ENCODE assay signal across 9 mouse cellular contexts in the genomic region with DNA sequence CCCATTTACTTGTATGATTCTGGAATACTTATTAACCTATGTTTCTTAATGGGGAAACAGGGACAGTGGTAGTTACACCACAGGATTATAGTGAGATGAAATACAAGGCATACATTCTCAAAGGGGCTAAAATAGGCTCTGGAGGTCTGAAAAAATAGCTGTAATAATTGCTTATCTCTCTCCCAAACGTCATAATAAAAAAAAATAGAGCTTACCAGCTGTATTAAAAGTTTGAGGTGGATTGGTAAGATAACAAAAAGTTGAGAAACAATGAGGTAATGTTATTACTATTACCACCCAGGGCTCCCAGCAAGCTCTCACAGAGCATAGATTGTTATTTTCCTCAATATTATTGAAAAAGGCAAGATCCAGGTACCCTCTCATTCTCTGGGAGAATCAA. TPM values are rescaled to one million over a fixed set of nuclear protein-coding genes. Genes with fewer than 3 reads are reported as not detected.
DNase-seq lines count a peak whose midpoint lies in the region; ATAC-seq and TF ChIP-seq lines count a peak whose summit lies in the region.
"Had no signal": no experiment of that assay in that cellular context is flagged by ENCODE, and none has a peak within 500 bp of the region (broad histone marks: within the 10 kb centered on the region; RNA-seq: fewer than 3 reads in every experiment).

No protein-coding gene starts in this region.

- intact Hi-C loops in heart, postnatal 36 days (cut with DNase I): loop anchor here (2.0 kb wide), 2 partner anchors 21 to 59 kb away; a partner anchor contains a TSS
- intact Hi-C loops in gastrocnemius, postnatal 14 days (cut with DNase I; ENCODE audit: low total_unique reads): no loop called here

- TF ChIP-seq RAD21 in MEL (IDR thresholded peaks at IDR 0.05; ENCODE audit: low read depth, low read length): no peak

- H3K27me3 ChIP-seq in heart, embryonic 15.5 days: no peaks in the 10 kb centered on the region
- no peaks in the 10 kb centered on the region for H3K27me3 ChIP-seq in MEL (ENCODE audit: control insufficient read depth in 1 of 2, insufficient read depth in 2 of 2, low read length in 2 of 2)
- no peaks in the 10 kb centered on the region for H3K27me3 ChIP-seq in hindbrain, embryonic 12.5 days
- H3K27me3 ChIP-seq in midbrain, embryonic 10.5 days (ENCODE audit: low read depth, poor library complexity, severe bottlenecking): peaks cover 8% of the 10 kb centered on the region; the same call in 1 of the 2 replicates

- no peak for TF ChIP-seq CTCF in MEL (IDR thresholded peaks at IDR 0.05 in 2 of 3, conservative IDR thresholded peaks at IDR 0.05 in 1 of 3; ENCODE audit: control insufficient read depth in 1 of 3, insufficient read depth in 1 of 3, low read depth in 2 of 3, low read length in 3 of 3, poor library complexity in 1 of 3, severe bottlenecking in 1 of 3)

- TF ChIP-seq POLR2A in MEL (IDR thresholded peaks at IDR 0.05; ENCODE audit: control insufficient read depth in 1 of 2, insufficient read depth in 1 of 2, low read depth in 1 of 2, low read length in 2 of 2, poor library complexity in 1 of 2): no peak

- no peaks in the 10 kb centered on the region for H3K36me3 ChIP-seq in heart, embryonic 15.5 days
- H3K36me3 ChIP-seq in MEL (ENCODE audit: control insufficient read depth in 1 of 2, insufficient read depth in 2 of 2, low read length in 2 of 2): peaks cover 0 to 3% of the 10 kb centered on the region in 2 experiments; a peak in 1 of 4 replicates
- peaks cover 5% of the 10 kb centered on the region; the same call in 1 of the 2 replicates for H3K36me3 ChIP-seq in hindbrain, embryonic 12.5 days
- H3K36me3 ChIP-seq in midbrain, embryonic 10.5 days: peaks cover 10% of the 10 kb centered on the region; the same call in 1 of the 2 replicates

- WGBS in heart, embryonic 15.5 days: 9% methylated on average over 1 of the region's 1 CpGs
- 18% methylated on average over 1 of the region's 1 CpGs for WGBS in hindbrain, embryonic 12.5 days
- 9% methylated on average over 1 of the region's 1 CpGs for WGBS in midbrain, embryonic 10.5 days

- no peak for TF ChIP-seq EP300 in MEL (IDR thresholded peaks at IDR 0.05; ENCODE audit: low read depth in 1 of 2, low read length in 2 of 2)

- peak overlapping the region; percentile 85 for H3K9ac ChIP-seq in heart, embryonic 15.5 days
- peak overlapping the region; percentile 63 for H3K9ac ChIP-seq in MEL (ENCODE audit: control insufficient read depth, low read depth, low read length, poor library complexity, severe bottlenecking)
- H3K9ac ChIP-seq in hindbrain, embryonic 12.5 days: peak overlapping the region; percentile 69

- no peak for DNase-seq in heart, postnatal 36 days
- DNase-seq in MEL (ENCODE audit: low read depth, low spot score): no peak
- no peak for DNase-seq in midbrain, embryonic 10.5 days (ENCODE audit: low spot score)
- DNase-seq in gastrocnemius, postnatal 14 days: no peak
- DNase-seq in layer of hippocampus, postnatal 10 days (ENCODE audit: low spot score in 2 of 2): no peak
- DNase-seq in adrenal gland, adult 18-20 months (ENCODE audit: low spot score in 2 of 2): no peak

- H3K27ac ChIP-seq in heart, embryonic 15.5 days: no peak overlapping the region
- H3K27ac ChIP-seq in MEL (ENCODE audit: control insufficient read depth, low read depth, low read length): no peak overlapping the region
- H3K27ac ChIP-seq in hindbrain, embryonic 12.5 days: no peak overlapping the region
- peak overlapping the region; percentile 83 for H3K27ac ChIP-seq in midbrain, embryonic 10.5 days (replicated peaks)

- peak overlapping the region; percentile 71 for H3K4me3 ChIP-seq in heart, embryonic 15.5 days
- peak overlapping the region; percentile 66 to 86 for H3K4me3 ChIP-seq in MEL (ENCODE audit: control insufficient read depth in 1 of 2, insufficient read depth in 1 of 2, low read depth in 2 of 2, low read length in 2 of 2)
- H3K4me3 ChIP-seq in hindbrain, embryonic 12.5 days: peak overlapping the region; percentile 59
- H3K4me3 ChIP-seq in midbrain, embryonic 10.5 days: peak overlapping the region; percentile 78

- no peak for ATAC-seq in heart, embryonic 15.5 days (replicated peaks; ENCODE audit: insufficient number of reproducible peaks, insufficient read depth, low FRiP score, low read depth)
- ATAC-seq in hindbrain, embryonic 12.5 days (ENCODE audit: low FRiP score): no peak

- no peaks in the 10 kb centered on the region; the same call in 1 of the 2 replicates for H3K79me2 ChIP-seq in MEL (ENCODE audit: control insufficient read depth, insufficient read depth, low read length, poor library complexity)

- H3K9me3 ChIP-seq in heart, embryonic 15.5 days (replicated peaks): no peaks in the 10 kb centered on the region
- H3K9me3 ChIP-seq in MEL (replicated peaks; ENCODE audit: insufficient read depth, low read length): no peaks in the 10 kb centered on the region
- no peaks in the 10 kb centered on the region for H3K9me3 ChIP-seq in hindbrain, embryonic 12.5 days (replicated peaks)
- no peaks in the 10 kb centered on the region for H3K9me3 ChIP-seq in midbrain, embryonic 10.5 days (replicated peaks)

- H3K4me1 ChIP-seq in heart, embryonic 15.5 days (replicated peaks): peaks cover 13% of the 10 kb centered on the region
- H3K4me1 ChIP-seq in MEL (ENCODE audit: control insufficient read depth in 1 of 2, insufficient read depth in 2 of 2, low read length in 2 of 2): 0 out of 4 replicates have a peak, but pooled peaks cover 0 to 2% of the 10 kb centered on the region in 2 experiments
- H3K4me1 ChIP-seq in hindbrain, embryonic 12.5 days: peaks cover 15% of the 10 kb centered on the region
- peaks cover 17% of the 10 kb centered on the region for H3K4me1 ChIP-seq in midbrain, embryonic 10.5 days

- H3K4me2 ChIP-seq in heart, embryonic 15.5 days: peak overlapping the region; percentile 95
- peak overlapping the region; percentile 87 for H3K4me2 ChIP-seq in hindbrain, embryonic 12.5 days (replicated peaks)

RNA-seq across cellular contexts. Expression of a gene that starts 0.7 kb away (rescaled TPM):
- 12.5 and 13.2 TPM in 2 replicates for polyA plus RNA-seq in heart, embryonic 15.5 days (2015; fragmentation: Nextera tagmentation; extraction: Ambion mirVana)
- 10 to 100 TPM in 1 of 2 experiments, 1 to 10 TPM in 1; 8.3 to 13.3 TPM for total RNA-seq in heart, postnatal 36 days (2021)
- 5.1 and 5.4 TPM in 2 replicates for total RNA-seq in MEL (2012; rRNA removed)
- polyA plus RNA-seq in MEL (2012; ENCODE audit: insufficient read depth in 1 of 2, insufficient read length in 2 of 2, low read depth in 1 of 2, low replicate concordance in 2 of 2, missing spikeins in 1 of 2): 1 to 10 TPM in 1 of 2 experiments, not detected in 1; 9.4 TPM
- 25.5 and 25.6 TPM in 2 replicates for polyA plus RNA-seq in hindbrain, embryonic 12.5 days (2016; fragmentation: Nextera tagmentation; extraction: Ambion mirVana)
- polyA plus RNA-seq in midbrain, embryonic 10.5 days (2016; fragmentation: Nextera tagmentation; extraction: Ambion mirVana): 15.1 and 17.2 TPM in 2 replicates
- total RNA-seq in gastrocnemius, postnatal 14 days (2021): 1 to 10 TPM; 8.3 to 8.8 TPM
- total RNA-seq in layer of hippocampus, postnatal 10 days (2021): 10 to 100 TPM; 18.3 to 18.6 TPM
- total RNA-seq in adrenal gland, adult 18-20 months (2021): 10 to 100 TPM; 16.5 to 18.8 TPM

RNA-seq across cellular contexts. Expression of a gene that starts 1.1 kb away (rescaled TPM):
- polyA plus RNA-seq in heart, embryonic 15.5 days (2015; fragmentation: Nextera tagmentation; extraction: Ambion mirVana): 0.76 and 1.1 TPM in 2 replicates
- 1 to 10 TPM; 1.3 to 1.7 TPM for total RNA-seq in heart, postnatal 36 days (2021)
- total RNA-seq in MEL (2012; rRNA removed): 1.0 and 1.4 TPM in 2 replicates
- 1 to 10 TPM in 1 of 2 experiments, not detected in 1; 1.6 TPM for polyA plus RNA-seq in MEL (2012; ENCODE audit: insufficient read depth in 1 of 2, insufficient read length in 2 of 2, low read depth in 1 of 2, low replicate concordance in 2 of 2, missing spikeins in 1 of 2)
- polyA plus RNA-seq in hindbrain, embryonic 12.5 days (2016; fragmentation: Nextera tagmentation; extraction: Ambion mirVana): 2.4 TPM in 2 replicates
- 0.97 and 1.0 TPM in 2 replicates for polyA plus RNA-seq in midbrain, embryonic 10.5 days (2016; fragmentation: Nextera tagmentation; extraction: Ambion mirVana)
- 1 to 10 TPM; 1.3 to 1.7 TPM for total RNA-seq in gastrocnemius, postnatal 14 days (2021)
- 1 to 10 TPM; 2.7 to 2.8 TPM for total RNA-seq in layer of hippocampus, postnatal 10 days (2021)
- total RNA-seq in adrenal gland, adult 18-20 months (2021): 10 to 100 TPM in 1 of 2 experiments, 1 to 10 TPM in 1; 7.1 to 11.7 TPM

RNA-seq across cellular contexts. Expression of a gene that starts 21.3 kb away (rescaled TPM):
- polyA plus RNA-seq in heart, embryonic 15.5 days (2015; fragmentation: Nextera tagmentation; extraction: Ambion mirVana): 222 and 231 TPM in 2 replicates
- 10 to 100 TPM; 47.1 to 48.1 TPM for total RNA-seq in heart, postnatal 36 days (2021)
- total RNA-seq in MEL (2012; rRNA removed): 12.6 and 13.1 TPM in 2 replicates
- polyA plus RNA-seq in MEL (2012; ENCODE audit: insufficient read depth in 1 of 2, insufficient read length in 2 of 2, low read depth in 1 of 2, low replicate concordance in 2 of 2, missing spikeins in 1 of 2): 10 to 100 TPM in 1 of 2 experiments, not detected in 1; 30.9 TPM
- 204 and 205 TPM in 2 replicates for polyA plus RNA-seq in hindbrain, embryonic 12.5 days (2016; fragmentation: Nextera tagmentation; extraction: Ambion mirVana)
- polyA plus RNA-seq in midbrain, embryonic 10.5 days (2016; fragmentation: Nextera tagmentation; extraction: Ambion mirVana): 175 and 199 TPM in 2 replicates
- 10 to 100 TPM; 18.9 to 21.7 TPM for total RNA-seq in gastrocnemius, postnatal 14 days (2021)
- total RNA-seq in layer of hippocampus, postnatal 10 days (2021): 10 to 100 TPM; 21.5 to 23.9 TPM
- 10 to 100 TPM; 70.0 to 91.8 TPM for total RNA-seq in adrenal gland, adult 18-20 months (2021)

RNA-seq across cellular contexts. Expression of a gene that starts 21.4 kb away (rescaled TPM):
- 90.7 and 98.9 TPM in 2 replicates for polyA plus RNA-seq in heart, embryonic 15.5 days (2015; fragmentation: Nextera tagmentation; extraction: Ambion mirVana)
- total RNA-seq in heart, postnatal 36 days (2021): 10 to 100 TPM; 82.2 to 94.1 TPM
- 158 and 179 TPM in 2 replicates for total RNA-seq in MEL (2012; rRNA removed)
- polyA plus RNA-seq in MEL (2012; ENCODE audit: insufficient read depth in 1 of 2, insufficient read length in 2 of 2, low read depth in 1 of 2, low replicate concordance in 2 of 2, missing spikeins in 1 of 2): 100 to 1,000 TPM in 1 of 2 experiments, not detected in 1; 211 TPM
- polyA plus RNA-seq in hindbrain, embryonic 12.5 days (2016; fragmentation: Nextera tagmentation; extraction: Ambion mirVana): 110 and 111 TPM in 2 replicates
- 132 and 137 TPM in 2 replicates for polyA plus RNA-seq in midbrain, embryonic 10.5 days (2016; fragmentation: Nextera tagmentation; extraction: Ambion mirVana)
- 10 to 100 TPM; 66.9 to 77.6 TPM for total RNA-seq in gastrocnemius, postnatal 14 days (2021)
- 10 to 100 TPM; 69.1 to 79.6 TPM for total RNA-seq in layer of hippocampus, postnatal 10 days (2021)
- total RNA-seq in adrenal gland, adult 18-20 months (2021): 10 to 100 TPM; 77.7 to 94.3 TPM

RNA-seq across cellular contexts. Expression of a gene that starts 35.9 kb away (rescaled TPM):
- 0.06 and 0.11 TPM in 2 replicates for polyA plus RNA-seq in heart, embryonic 15.5 days (2015; fragmentation: Nextera tagmentation; extraction: Ambion mirVana)
- total RNA-seq in heart, postnatal 36 days (2021): not detected
- total RNA-seq in MEL (2012; rRNA removed): not detected in 2 replicates
- not detected for polyA plus RNA-seq in MEL (2012; ENCODE audit: insufficient read depth in 1 of 2, insufficient read length in 2 of 2, low read depth in 1 of 2, low replicate concordance in 2 of 2, missing spikeins in 1 of 2)
- 0.14 TPM in 1 of 2 replicates, not detected in the other for polyA plus RNA-seq in hindbrain, embryonic 12.5 days (2016; fragmentation: Nextera tagmentation; extraction: Ambion mirVana)
- not detected in 2 replicates for polyA plus RNA-seq in midbrain, embryonic 10.5 days (2016; fragmentation: Nextera tagmentation; extraction: Ambion mirVana)
- under 1 TPM; 0.11 to 0.16 TPM for total RNA-seq in gastrocnemius, postnatal 14 days (2021)
- total RNA-seq in layer of hippocampus, postnatal 10 days (2021): under 1 TPM; 0.09 to 0.25 TPM
- under 1 TPM; 0.27 to 0.80 TPM for total RNA-seq in adrenal gland, adult 18-20 months (2021)
- total RNA-seq: common myeloid progenitor, adult 5-6 weeks had no signal
